Mouse (Mus musculus) layer of hippocampus, postnatal 25 days (tissue): ENCODE data around the gene Parp6. TPM values are rescaled to one million over a fixed set of nuclear protein-coding genes. Genes with fewer than 3 reads are reported as not detected.

ENCODE experiments used
- DNase-seq, 2 experiments: peaks; one replicate each; pipeline ENCODE4 v3.0.0; 2022; ENCODE audit warnings: mixed read lengths in 2 of 2, low spot score in 1 of 2; ENCODE audit errors: extremely low spot score in 1 of 2
- total RNA-seq, 2 experiments: library from RNA; stranded (reverse); gene quantifications; 2 replicates each; pipeline ENCODE4 v1.2.3; 2021

Gene Parp6
- total RNA-seq, 2 experiments from 2014 or later, result 138 to 142 TPM

DNA sequence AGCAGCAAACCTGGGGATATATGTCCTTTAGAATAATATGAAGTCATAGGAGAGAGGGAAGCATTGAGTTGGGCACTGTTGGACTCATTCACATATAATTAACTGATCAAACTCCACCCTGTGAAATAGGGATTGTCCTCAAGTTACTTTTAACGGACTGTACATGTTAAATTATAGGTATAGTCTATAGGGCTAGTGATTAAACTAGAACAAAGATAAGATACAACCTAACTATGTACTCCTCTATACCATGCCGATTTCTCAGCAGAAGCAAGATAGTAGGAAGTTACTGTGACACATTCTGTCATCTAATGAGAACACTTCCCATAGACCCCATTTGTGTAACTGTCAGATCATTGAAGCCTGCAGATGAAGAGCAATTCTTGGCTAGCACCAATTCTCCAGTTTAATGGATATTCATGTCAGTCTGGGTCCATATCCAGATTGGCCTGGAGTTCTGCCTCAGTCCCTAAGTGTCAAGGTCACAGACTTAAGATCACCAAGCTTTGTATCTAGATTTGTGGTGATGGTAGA lies 37.4 kb downstream of the Parp6 start:
- DNase-seq, result no peak

DNA sequence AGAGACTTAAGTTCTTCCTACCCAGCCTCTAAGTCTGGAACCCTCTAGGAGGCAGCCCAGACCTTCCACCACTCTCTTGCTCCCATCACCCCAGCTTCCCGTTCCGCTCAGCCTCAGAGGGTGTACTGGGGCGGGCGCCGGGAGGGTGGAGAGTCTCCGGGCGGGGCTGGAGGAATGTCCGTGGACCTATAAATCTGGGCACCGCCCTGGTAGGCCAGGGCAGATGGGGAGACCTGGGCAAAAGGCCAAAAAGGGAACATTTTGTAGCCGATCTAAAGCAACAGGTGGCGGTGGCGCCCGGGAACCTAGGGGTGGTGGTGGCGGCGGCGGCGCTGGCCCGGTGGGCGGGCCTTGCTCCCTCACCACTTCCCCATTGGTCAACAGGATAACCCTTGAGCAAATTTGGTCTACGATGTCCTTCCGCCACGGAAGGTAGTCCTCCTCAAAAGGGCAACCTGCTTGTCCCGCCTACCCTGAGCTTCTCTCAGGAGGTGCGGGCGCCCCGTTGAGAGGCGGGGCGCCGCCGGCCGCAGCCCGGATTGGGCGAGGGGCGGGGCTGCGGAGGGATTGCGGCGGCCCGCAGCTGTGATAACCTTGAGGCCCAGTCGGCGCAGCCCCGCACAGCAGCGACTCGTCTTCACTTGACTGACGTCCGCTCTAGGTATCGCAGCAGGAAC lies 39.0 kb downstream of the Parp6 start, which contains the start of gene Pkm:
Gene Pkm (plus strand): TSS at position 411 of the 677 bp plus-strand sequence.
- peak; percentile 92 to 94 for DNase-seq

DNA sequence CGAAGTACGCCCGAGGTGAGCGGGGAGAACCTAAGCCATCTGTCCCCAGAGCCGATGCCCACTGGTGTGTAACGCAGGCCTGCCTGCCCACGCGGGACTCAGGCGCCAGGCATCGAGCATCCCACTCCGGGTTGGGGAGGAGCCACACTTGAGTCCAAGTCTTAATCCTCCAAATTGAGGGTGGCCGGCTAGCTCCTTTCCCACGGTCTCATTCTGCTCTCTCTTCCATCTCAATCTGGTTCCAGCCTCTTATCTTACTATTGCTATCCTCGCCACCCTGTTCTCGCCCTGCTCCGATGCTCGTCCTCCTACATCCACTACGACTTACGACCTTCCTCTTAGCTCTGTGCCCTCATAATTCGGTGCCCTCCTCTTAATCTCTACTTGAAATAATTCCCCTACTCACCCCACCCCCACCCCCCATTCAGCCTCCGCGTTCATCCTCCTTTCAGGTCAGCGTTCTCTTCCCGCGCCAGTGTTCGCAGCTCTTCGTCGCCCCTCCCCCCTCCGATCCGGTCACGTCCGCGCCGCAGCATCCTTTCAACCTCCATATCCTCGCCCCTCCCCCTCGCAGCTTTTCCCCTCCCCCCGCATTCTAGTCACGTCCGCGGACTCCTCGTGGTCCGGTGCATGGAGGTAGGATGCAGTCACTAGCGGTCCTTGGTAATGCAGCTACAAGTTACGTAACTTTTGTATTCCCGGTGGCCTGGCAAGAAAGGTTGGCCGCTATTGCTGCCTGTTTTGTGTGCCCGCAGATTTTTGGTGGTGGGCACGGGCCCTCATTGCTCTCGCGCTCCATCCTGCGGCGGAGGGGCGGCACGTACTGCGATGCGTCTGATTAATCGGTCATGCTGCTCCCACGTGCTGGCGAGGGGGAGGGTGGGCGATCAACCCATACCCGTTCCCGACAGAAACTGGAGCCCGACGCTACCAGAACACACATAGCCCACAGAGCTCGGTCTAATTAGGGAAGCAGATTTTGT lies 39.8 kb downstream of the Parp6 start:
- peak; percentile 73 to 74 for DNase-seq

DNA sequence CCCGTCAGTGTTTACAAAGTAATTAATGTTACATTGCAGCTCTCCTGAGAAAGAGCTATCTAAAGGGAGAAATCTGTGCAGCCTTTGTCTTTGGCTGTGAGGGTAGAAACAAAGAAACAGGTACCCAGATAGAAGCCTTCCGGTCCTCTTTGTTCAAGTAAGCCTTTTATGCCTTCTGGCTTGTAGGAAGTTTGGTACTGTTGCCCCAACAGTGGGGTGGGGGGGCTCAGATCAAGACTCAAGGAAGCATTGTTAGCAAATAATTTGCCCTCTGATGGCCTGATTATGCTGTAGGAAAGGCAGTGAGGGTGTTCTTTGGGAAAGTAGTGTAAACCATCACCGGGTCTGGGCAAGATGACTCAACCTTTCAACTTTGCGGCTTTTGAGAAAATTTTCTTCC lies 41.1 kb downstream of the Parp6 start:
- no peak for DNase-seq

DNA sequence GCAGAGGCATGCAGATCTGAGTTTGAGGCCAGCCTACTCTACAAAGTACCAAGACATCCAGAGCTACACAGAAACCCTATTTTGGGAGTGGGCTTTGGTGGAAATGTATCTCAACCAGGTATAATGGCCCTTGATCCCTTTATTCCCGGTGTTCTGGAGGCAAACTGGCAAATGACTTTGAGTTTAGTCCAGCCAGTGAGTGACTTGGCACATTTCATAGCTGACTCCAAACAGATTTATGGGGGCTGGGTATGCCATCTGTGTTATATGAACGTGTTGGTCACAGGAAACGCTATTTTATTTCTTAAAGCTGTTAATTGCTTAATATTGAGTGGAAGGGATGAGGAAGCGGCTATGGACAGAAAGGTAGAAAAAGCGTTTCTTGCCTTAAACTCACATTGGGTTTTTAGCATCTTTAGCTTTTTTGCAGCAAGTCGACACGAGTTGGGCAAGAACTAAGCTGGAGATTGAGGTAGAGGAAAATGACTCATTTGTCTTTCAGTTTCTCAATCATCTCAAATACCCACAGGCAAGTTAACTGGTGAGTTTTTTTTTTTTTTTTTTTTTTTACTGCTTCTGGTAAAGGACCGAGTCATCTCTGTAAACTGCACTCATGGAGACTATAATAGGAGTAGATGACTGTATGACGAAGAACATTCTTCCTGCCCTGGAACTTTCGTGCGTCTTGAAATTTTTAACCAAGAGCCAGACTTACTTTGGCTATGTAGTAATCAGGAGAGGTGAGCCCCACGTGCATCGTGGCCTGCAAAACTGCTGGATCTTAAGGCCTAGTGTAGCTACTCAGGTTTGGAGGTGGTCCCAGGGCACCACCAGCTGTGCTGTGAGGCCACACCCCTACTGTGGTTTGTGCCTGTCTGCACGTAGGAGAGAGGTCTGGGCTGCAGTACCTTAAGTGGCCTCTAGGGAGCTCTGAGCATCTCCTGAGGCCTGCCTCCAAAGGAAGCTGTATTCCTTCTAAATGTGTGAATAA lies 42.2 kb downstream of the Parp6 start:
- peak in 1 of 2 experiments; percentile 76 for DNase-seq

DNA sequence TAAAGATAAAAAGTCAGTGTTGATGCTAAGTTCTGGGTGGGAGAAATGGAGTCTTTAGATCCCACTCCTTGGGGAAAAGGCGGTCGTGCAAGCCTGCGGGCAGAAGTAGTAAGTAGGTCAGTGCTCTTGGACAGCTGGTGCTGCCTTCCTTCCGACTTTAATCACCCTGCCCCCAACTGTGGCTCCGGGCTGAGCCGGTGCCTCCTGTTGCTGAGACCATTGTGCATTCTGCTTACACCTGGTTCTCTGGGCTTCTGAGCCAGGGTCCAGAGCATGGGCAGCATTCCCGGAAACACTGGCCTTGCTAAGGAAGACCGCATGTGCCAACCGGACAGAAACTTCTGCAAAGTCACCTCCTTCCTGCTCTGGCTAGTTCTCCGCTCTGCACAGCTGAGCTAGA lies 43.3 kb downstream of the Parp6 start:
- no peak for DNase-seq

DNA sequence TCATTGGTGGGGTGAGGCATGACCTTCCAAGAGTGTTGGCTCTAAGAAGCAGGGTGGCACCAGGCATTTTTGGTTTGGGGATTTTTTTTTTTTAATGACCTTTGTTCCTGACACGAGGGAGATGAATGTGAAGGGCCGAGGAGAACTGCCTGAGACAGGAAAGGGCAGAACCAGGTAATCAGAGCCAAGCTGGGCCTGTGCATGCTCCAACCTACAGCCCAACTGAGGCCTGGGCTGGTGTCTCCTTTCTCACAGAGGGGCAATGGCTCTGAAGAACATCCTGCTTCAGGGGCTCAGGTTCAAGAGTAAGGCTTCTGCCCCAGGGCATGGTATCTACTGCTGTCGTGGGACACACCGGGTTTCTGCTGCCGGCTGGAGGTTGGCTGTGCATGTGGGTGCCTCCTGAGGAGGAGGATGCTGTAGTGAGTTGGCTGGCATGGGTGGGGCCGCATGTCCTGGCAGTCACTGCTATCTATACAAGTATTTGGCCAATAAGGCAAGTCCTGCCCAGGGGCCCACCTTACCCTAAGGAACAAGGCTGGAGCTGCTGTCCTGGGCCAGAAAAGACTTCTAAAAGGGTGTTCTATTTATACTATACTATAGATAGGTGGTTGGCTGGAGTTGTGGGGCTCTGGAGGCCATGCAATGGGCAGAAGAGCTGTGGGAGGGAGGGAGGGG lies 44.4 kb downstream of the Parp6 start:
- DNase-seq, result no peak

DNA sequence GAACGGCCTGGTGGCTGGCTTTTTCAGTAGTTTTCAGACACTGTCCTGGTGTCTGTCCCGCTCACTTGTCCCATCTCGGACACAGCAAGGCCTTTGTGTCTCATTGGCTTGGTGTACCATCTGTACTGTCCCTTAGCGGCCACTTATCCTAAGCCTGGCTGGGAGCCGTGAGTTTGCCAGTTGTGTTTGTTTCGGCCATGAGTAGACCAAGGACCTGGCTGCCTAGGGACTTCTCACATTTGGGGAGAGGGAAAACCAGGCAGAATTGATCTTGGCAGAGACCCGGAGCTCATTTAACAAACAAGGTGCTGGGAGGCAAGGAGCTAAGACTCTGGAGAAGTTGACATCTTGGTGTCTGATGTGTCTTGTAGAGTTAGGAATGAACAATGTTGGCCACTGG lies 46.1 kb downstream of the Parp6 start:
- DNase-seq, result no peak

DNA sequence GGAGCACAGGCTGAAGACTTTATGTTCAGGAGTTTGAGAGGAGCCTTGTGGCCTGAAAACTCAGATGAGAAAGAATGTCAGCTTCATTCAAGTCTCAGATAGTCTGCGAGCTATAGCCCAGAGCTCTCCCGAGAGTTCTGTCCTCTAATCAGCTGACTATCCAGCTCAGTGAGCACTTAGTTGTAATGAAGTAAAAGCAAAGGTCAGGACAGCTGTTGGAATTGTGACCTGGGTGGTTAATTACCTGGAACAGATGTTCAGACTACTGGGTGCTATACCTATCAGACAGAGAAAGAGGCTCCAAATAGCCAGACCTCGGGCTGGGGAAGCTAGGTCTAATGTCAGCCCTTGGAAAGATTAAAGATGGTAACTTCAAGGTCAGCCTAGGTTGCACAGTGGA lies 46.9 kb downstream of the Parp6 start:
- DNase-seq, result no peak

DNA sequence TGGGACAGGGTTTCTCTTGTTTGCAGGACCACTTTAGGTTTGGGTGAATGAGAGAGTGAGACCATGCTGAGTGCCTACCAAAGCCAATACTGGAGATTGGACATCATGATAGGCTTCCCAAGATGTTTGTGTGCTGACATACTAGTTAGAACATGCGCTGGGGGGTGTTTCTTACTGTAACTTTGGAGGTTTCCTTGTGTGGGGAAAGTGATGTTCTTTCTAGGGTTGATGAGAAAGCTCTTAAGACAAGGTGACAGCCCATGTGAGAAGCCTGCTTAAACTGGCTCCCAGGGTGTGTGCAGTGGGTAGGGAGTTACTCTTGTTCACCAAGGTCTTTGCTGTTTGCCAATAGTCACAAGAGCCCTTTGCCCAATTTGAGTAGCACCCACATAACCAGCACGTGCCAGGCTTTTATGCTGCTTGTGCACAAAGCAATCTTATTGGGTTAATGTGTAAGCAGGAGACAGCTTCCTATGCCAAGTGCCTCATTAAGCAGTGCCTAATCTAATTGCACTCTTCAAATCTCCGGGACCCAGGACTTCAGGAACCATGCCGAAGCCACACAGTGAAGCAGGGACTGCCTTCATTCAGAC lies 47.7 kb downstream of the Parp6 start:
- no peak for DNase-seq

DNA sequence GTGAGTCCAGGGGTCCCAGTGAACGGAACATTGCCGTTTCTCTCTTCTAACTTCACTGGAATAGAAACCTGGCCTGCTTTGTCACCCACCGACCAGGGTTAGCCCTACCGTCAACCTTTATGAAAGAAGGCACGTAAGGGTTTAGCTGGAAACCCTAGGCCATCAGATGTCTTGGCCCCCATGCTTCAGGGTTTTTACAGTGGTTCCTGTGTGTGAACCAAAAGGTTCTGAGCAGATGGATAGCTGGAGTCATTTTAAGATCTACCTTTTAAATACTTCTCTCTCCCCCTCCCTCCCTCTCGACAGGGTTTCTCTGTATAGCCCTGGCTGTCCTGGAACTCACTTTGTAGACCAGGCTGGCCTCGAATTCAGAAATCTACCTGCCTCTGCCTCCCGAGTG lies 48.9 kb downstream of the Parp6 start:
- no peak for DNase-seq

DNA sequence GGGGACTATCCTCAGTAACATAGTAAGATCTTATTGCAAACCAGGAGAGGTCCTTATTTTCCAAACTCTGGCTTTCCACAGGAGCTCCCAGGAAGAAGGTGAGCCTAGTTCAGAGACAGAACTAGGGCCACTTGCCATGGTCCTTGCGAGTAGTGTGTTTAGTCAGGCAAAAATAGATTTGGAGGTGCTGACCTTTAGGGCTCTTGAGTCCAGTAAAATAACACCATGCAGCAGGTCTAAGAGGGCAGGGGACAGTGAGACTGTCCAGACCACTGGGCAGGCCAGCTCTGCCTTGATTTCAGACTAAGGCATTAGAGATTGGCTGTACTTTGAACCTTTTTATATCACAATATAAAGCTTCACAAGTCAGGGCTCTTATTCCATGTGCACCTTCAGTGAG lies 49.7 kb downstream of the Parp6 start:
- DNase-seq, result no peak

DNA sequence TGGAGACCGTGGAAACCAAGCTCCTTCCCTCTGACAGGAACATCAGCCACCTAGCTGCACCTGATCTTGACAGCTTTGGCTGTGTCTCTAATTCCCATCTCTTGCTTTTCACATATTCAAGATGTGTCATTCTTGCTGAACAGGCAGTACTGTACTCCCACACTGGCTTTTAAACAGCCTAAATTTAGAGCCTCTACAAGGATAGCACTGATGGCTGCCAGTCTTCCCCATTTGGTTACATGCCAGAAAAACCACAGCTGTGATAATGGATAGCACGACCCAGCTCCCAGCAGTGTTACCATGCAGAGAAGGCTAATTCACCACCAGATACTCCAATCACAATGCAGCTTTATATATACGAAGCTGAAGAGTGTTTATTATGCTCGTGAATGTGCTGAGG lies 50.2 kb downstream of the Parp6 start:
- DNase-seq, result no peak

DNA sequence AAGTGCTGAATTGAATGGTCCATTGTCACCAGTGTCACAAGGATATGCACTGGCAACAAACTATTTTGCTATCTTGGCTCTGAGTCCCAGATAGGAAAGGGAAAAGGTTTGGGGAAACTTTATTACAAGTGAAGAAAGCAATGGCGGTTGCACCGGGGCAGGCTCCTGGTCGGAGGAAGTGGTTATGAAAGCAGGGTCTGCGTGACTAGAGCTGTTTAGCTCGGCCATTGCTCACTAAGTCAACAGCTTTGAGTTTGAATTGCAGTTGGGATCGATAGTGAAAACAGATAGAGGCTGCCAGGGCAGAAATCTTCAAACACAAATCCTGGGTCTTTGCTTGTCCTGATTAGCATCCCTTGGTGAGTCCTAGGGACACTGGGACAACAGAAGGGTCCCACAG lies 50.8 kb downstream of the Parp6 start:
- no peak for DNase-seq

DNA sequence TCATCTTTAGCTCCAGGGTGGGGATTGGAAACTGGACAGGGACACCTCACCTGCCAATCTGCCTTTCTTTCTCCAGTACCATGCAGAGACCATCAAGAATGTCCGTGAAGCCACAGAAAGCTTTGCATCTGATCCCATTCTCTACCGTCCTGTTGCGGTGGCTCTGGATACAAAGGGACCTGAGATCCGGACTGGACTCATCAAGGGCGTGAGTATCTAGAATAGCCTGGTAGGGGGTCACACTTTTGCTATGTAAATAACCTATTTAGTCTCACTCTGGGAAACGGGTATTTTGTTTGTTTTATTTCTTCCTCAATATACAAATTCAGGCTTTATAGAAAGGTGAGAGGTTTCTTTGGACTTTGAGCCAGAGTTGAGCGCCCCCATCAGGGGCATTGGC lies 51.4 kb downstream of the Parp6 start:
- no peak for DNase-seq

DNA sequence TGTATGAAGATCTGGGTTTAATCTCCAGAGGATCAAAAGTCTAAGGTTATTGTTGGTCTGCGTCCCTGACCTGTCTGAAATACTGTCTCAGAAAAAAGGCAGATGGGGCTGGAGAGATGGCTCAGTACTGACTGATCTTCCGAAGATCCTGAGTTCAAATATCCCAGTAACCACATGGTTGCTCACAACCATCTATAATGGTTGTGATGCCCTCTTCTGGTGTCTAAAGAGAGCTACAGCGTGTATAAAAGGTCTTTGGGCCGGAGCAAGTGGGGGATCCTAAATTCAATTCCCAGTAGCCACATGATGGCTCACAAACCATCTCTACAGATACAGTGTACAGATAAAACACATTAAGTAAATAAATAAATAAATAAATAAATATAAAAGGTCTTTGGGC lies 52.1 kb downstream of the Parp6 start:
- no peak for DNase-seq

DNA sequence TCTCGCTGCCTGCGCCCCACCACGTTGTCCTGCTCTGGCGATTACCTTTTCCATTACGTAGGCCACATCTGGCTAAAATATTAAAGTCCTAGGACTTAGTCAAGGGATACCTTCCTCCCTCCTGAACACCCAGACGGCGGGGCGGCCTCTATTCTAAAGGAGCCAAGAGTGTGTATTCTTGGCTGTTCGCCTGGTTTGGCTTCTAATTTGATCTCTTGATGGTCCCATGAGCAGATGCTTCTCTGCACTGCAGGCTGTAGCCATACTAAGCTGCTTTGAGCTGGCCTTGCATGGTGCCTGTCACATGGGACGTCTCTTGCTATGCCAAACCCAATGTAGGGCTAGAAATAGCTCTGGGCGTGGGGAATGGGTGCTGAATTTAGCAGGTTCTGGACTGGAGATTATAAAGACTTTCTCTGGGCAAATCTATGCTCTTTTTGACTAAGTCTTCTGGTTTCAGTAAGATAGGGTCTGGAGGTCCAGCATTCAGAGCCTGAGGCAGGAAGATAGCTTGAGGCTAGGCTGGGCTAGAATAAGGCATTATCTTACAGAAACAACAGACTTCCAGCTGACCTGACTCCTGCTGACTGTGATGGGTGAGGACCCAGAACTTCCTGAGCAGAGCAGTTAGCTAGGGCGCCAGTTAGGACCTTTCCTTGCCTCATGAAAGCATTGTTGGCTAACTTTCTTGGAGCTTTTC lies 55.3 kb downstream of the Parp6 start:
- DNase-seq, result no peak

DNA sequence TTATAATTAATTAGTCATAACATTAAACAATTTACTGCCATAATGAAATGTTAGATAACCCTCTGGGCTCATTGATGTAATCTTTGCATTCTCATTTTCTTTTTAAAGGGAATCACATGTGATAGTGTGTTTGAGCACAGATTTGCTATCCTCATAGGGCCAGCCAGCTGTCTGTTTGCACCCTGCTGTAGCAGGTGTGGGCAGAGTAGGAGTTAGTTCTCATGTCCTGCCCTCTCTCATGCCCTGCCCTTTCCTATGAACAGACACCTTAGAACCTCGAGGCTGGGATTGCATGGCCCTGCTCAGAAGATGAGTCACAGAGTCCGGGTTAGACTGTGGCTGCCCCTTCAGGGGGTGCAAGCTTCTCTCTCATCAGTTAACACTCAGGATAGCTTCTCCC lies 56.3 kb downstream of the Parp6 start:
- DNase-seq, result no peak

DNA sequence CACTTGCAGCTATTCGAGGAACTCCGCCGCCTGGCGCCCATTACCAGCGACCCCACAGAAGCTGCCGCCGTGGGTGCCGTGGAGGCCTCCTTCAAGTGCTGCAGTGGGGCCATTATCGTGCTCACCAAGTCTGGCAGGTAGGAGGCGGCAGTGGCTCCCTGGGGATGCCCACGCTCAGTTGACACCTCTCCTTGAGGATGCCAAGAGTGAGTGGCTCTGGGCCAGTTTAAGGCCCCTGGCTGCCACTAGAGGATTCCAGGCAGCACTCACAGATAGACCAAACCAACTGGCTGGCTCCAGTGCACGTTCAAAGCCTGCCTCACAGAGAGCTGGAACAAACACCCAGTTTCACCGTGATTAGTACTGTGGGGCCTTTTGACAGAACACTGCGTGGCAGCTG lies 58.5 kb downstream of the Parp6 start:
- no peak for DNase-seq
